8 mouse cellular contexts compared by ENCODE assay signal in genomic region chr7:29859532-29860517, GRCm38 (mm10). TPM values are rescaled to one million over a fixed set of nuclear protein-coding genes. Genes with fewer than 3 reads are reported as not detected.
DNase-seq lines count a peak whose midpoint lies in the region; ATAC-seq lines count a peak whose summit lies in the region.

Gene Zfp420 (plus strand): TSS chr7:29859979.

- peak; percentile 96 for DNase-seq in ZHBTc4 (ENCODE audit: low read depth, low spot score)
- DNase-seq in gastrocnemius, postnatal 10 days, result peak; percentile 77
- peak; percentile 90 for DNase-seq in induced T-regulatory cell, adult 2 months (ENCODE audit: low read depth)
- peak; percentile 75 to 94 for DNase-seq in left cerebral cortex, adult 9 months (ENCODE audit: low spot score in 2 of 2)
- peak; percentile 90 for DNase-seq in right cerebral cortex, postnatal 14 days
- peak; percentile 70 to 90 for DNase-seq in urinary bladder, postnatal 36 days (ENCODE audit: low spot score in 2 of 2)

- peak; percentile 100 for ATAC-seq in common myeloid progenitor, adult 5-6 weeks (replicated peaks; ENCODE audit: low read depth, poor library complexity, severe bottlenecking)
- ATAC-seq in megakaryocyte progenitor cell, adult 5-6 weeks (replicated peaks; ENCODE audit: poor library complexity), result peak; percentile 99

RNA-seq across cellular contexts. Expression of gene Zfp420, which starts in this region (rescaled TPM):
- 4.0 and 4.2 TPM in 2 replicates for total RNA-seq in common myeloid progenitor, adult 5-6 weeks (2017)
- 1 to 10 TPM; 2.5 to 4.3 TPM for total RNA-seq in gastrocnemius, postnatal 10 days (2021)
- total RNA-seq in megakaryocyte progenitor cell, adult 5-6 weeks (2015), result 4.5 and 7.4 TPM in 2 replicates
- total RNA-seq in megakaryocyte progenitor cell, adult 5-6 weeks (2017), result 0.96 and 2.9 TPM in 2 replicates

Comparison
In these comparisons a context has a peak if more than half of its experiments do, and no peak if none do; other contexts are left out.
1. Peak in every context shown above with its lines: DNase-seq and ATAC-seq.